In the genomic region with DNA sequence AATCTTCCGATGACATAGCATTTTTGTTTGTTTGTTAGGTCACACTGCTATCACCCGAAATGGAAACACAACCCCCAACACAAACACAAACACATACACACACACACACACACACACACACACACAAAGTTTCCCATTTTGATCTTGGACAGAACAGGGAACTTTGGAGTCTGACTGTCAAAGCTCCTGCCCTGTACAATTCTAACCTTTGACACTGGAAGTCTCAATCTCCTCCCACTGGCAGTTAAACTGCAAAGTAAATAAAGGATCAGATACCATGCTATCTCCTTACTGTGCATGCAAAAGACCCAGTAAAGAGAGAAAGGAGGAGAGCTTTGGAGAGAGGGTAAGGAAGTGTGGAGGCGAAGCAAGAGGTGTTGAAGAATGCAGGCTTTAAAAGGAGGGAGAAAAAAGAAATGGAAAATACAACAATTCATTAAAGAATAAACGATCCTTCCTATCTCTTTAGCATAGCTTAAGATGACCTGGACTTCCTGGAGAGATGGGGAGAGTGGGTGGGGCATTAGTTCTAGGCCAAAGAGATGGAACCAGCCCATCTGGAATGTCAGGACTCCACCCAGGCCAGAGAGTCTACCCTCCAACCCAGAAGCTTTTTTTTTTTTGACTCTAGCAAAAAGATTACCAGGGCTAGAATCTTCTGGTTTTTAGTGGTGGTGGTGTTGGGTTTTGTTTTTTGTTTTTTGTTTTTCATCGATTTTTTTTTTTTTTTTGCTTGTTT, we compare ENCODE assay signal across 17 mouse cellular contexts. TPM values are rescaled to one million over a fixed set of nuclear protein-coding genes. Genes with fewer than 3 reads are reported as not detected.
DNase-seq lines count a peak whose midpoint lies in the region; ATAC-seq and TF ChIP-seq lines count a peak whose summit lies in the region.
"Had no signal": no experiment of that assay in that cellular context is flagged by ENCODE, and none has a peak within 500 bp of the region (broad histone marks: within the 10 kb centered on the region; RNA-seq: fewer than 3 reads in every experiment).

No protein-coding gene starts in this region.

- no peaks in the 10 kb centered on the region for H3K9me3 ChIP-seq in stomach, embryonic 15.5 days
- H3K9me3 ChIP-seq: embryonic facial prominence, embryonic 10.5 days; forebrain, embryonic 10.5 days; heart, embryonic 13.5 days; hindbrain, embryonic 12.5 days; limb, embryonic 12.5 days had no signal

- no peak overlapping the region for H3K4me2 ChIP-seq in stomach, embryonic 15.5 days
- H3K4me2 ChIP-seq: heart, embryonic 13.5 days; hindbrain, embryonic 12.5 days; limb, embryonic 12.5 days had no signal

- no peak for TF ChIP-seq POLR2A in liver, adult 2 months (IDR thresholded peaks at IDR 0.05; ENCODE audit: extremely low read depth, insufficient read depth, low read length)

- peaks cover 7% of the 10 kb centered on the region for H3K4me1 ChIP-seq in liver, adult 2 months (ENCODE audit: control insufficient read depth, insufficient read depth, low read length)
- H3K4me1 ChIP-seq in stomach, embryonic 15.5 days = no peaks in the 10 kb centered on the region
- H3K4me1 ChIP-seq: forebrain, embryonic 10.5 days; hindbrain, embryonic 12.5 days; limb, embryonic 12.5 days had no signal

- H3K27ac ChIP-seq in liver, adult 2 months (replicated peaks; ENCODE audit: insufficient read depth, low read depth, low read length) = no peak overlapping the region
- no peak overlapping the region for H3K27ac ChIP-seq in stomach, embryonic 15.5 days
- H3K27ac ChIP-seq: embryonic facial prominence, embryonic 10.5 days; forebrain, embryonic 10.5 days; heart, embryonic 13.5 days; hindbrain, embryonic 12.5 days; limb, embryonic 12.5 days had no signal

- 14% methylated on average over 5 of the region's 5 CpGs for WGBS in liver, adult 2 months
- WGBS in large intestine, adult 2 months = 23% methylated on average over 5 of the region's 5 CpGs
- WGBS in stomach, embryonic 15.5 days = 42% methylated on average over 5 of the region's 5 CpGs

- H3K4me3 ChIP-seq in liver, adult 2 months (ENCODE audit: insufficient read depth, low read depth, low read length) = no peak overlapping the region
- H3K4me3 ChIP-seq in stomach, embryonic 15.5 days (replicated peaks) = no peak overlapping the region
- H3K4me3 ChIP-seq: embryonic facial prominence, embryonic 10.5 days; forebrain, embryonic 10.5 days; heart, embryonic 13.5 days; hindbrain, embryonic 12.5 days; limb, embryonic 12.5 days had no signal

- DNase-seq in liver, adult 2 months (ENCODE audit: extremely low read depth, low read depth, low spot score) = peak; percentile 95
- DNase-seq in liver = no peak
- peak; percentile 29 for DNase-seq in embryo, embryonic 9.5 days (ENCODE audit: extremely low spot score)
- peak; percentile 82 for DNase-seq in large intestine, adult 2 months (ENCODE audit: low read depth, low spot score)
- DNase-seq in right cerebral cortex, postnatal 14 days = no peak
- DNase-seq in left cerebral cortex, adult 9 months (ENCODE audit: low spot score in 2 of 2) = no peak
- DNase-seq in spleen, postnatal 10 days (ENCODE audit: low spot score in 2 of 2) = no peak
- DNase-seq: adrenal gland, postnatal 25 days; B cell, adult 2 months; gastrocnemius, postnatal 10 days had no signal

- H3K36me3 ChIP-seq in liver, adult 2 months (ENCODE audit: control insufficient read depth, insufficient read depth, low read length) = no peaks in the 10 kb centered on the region
- H3K36me3 ChIP-seq in stomach, embryonic 15.5 days = no peaks in the 10 kb centered on the region
- H3K36me3 ChIP-seq: embryonic facial prominence, embryonic 10.5 days; forebrain, embryonic 10.5 days; heart, embryonic 13.5 days; hindbrain, embryonic 12.5 days; limb, embryonic 12.5 days had no signal

- peak; percentile 31; the same call in 1 of the 2 replicates for ATAC-seq in stomach, embryonic 15.5 days (ENCODE audit: insufficient read depth, low FRiP score, low read depth)

- H3K27me3 ChIP-seq in liver, adult 2 months (ENCODE audit: control insufficient read depth, insufficient read depth, low read length) = no peaks in the 10 kb centered on the region
- H3K27me3 ChIP-seq in stomach, embryonic 15.5 days (replicated peaks) = no peaks in the 10 kb centered on the region
- H3K27me3 ChIP-seq: heart, embryonic 13.5 days; hindbrain, embryonic 12.5 days; limb, embryonic 12.5 days had no signal

- no peak overlapping the region for H3K9ac ChIP-seq in liver, adult 2 months (ENCODE audit: low read depth, low read length)
- H3K9ac ChIP-seq in stomach, embryonic 15.5 days = no peak overlapping the region
- H3K9ac ChIP-seq: heart, embryonic 13.5 days; hindbrain, embryonic 12.5 days; limb, embryonic 12.5 days had no signal

- no peak for TF ChIP-seq CTCF in liver, adult 2 months (IDR thresholded peaks at IDR 0.05; ENCODE audit: low read depth, low read length)

- no peaks in the 10 kb centered on the region for H3K79me2 ChIP-seq in liver, adult 2 months (ENCODE audit: control insufficient read depth, insufficient read depth, low read length)

RNA-seq across cellular contexts. Expression of a gene that starts 36.2 kb away (rescaled TPM):
- total RNA-seq in liver, adult 2 months (2014; rRNA removed) = 43.5 and 43.8 TPM in 2 replicates
- 15.0 and 15.3 TPM in 2 replicates for polyA plus RNA-seq in liver, adult 2 months (2012; rRNA removed)
- 28.7 and 39.5 TPM in 2 replicates for polyA plus RNA-seq in large intestine, adult 2 months (2012; rRNA removed)
- 33.9 and 37.3 TPM in 2 replicates for polyA plus RNA-seq in stomach, embryonic 15.5 days (2015; fragmentation: Nextera tagmentation; extraction: Ambion mirVana)
- total RNA-seq: megakaryocyte-erythroid progenitor cell, adult 5-6 weeks had no signal

RNA-seq across cellular contexts. Expression of a gene that starts 40.4 kb away (rescaled TPM):
- not detected in 2 replicates for total RNA-seq in liver, adult 2 months (2014; rRNA removed)
- polyA plus RNA-seq in liver, adult 2 months (2012; rRNA removed) = not detected in 2 replicates
- polyA plus RNA-seq in large intestine, adult 2 months (2012; rRNA removed) = not detected in 2 replicates
- polyA plus RNA-seq in stomach, embryonic 15.5 days (2015; fragmentation: Nextera tagmentation; extraction: Ambion mirVana) = not detected in 2 replicates
- total RNA-seq: adrenal gland, postnatal 25 days; megakaryocyte-erythroid progenitor cell, adult 5-6 weeks had no signal
- polyA plus RNA-seq: heart, embryonic 13.5 days had no signal

Comparison
In these comparisons a context has a peak if more than half of its experiments do, and no peak if none do; other contexts are left out.
1. DNase-seq: peak in liver, adult 2 months (single experiment), embryo, embryonic 9.5 days (single experiment) and large intestine, adult 2 months (single experiment); none in liver (single experiment), right cerebral cortex, postnatal 14 days (single experiment), left cerebral cortex, adult 9 months (0 of 2) and spleen, postnatal 10 days (0 of 2).